17 mouse cellular contexts compared by ENCODE assay signal in the genomic region with DNA sequence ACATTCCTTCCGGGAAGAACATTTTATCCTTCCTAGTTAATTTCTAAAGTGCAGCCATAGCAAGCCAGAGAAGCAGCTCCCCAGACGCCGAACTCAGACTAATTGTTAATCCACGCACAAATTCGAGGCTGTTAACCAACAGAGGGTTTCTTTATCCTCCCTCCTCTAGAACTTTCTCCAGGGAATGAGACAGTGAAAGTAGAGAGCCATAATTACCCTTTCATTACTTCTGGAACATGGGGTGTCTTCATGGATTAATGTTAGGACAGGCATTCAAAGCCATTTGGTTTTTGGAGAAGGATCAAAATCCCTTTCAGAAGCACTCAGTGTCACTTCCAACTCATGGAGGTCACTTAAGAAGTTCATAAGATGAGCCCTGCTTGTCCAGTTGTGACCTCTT.
"Had no signal": no experiment of that assay in that cellular context is flagged by ENCODE, and none has a peak within 500 bp of the region (broad histone marks: within the 10 kb centered on the region; RNA-seq: fewer than 3 reads in every experiment).

No protein-coding gene starts in this region.

- H3K9ac ChIP-seq: liver, embryonic 14.5 days; lung, embryonic 14.5 days; midbrain, embryonic 13.5 days; midbrain, embryonic 15.5 days; neural tube, embryonic 13.5 days; neural tube, embryonic 15.5 days; stomach, embryonic 15.5 days had no signal

- H3K4me2 ChIP-seq: lung, embryonic 14.5 days; midbrain, embryonic 11.5 days; midbrain, embryonic 13.5 days; midbrain, embryonic 15.5 days; neural tube, embryonic 13.5 days; neural tube, embryonic 15.5 days; stomach, embryonic 15.5 days had no signal

- H3K4me3 ChIP-seq: midbrain, embryonic 13.5 days; midbrain, embryonic 15.5 days; myocyte; neural tube, embryonic 13.5 days; neural tube, embryonic 15.5 days; stomach, embryonic 15.5 days had no signal

- H3K4me1 ChIP-seq: midbrain, embryonic 13.5 days; midbrain, embryonic 15.5 days; neural tube, embryonic 13.5 days; stomach, embryonic 15.5 days had no signal

- ATAC-seq: midbrain, embryonic 13.5 days; midbrain, embryonic 15.5 days had no signal

- H3K27ac ChIP-seq: liver, embryonic 14.5 days; midbrain, embryonic 13.5 days; midbrain, embryonic 15.5 days; neural tube, embryonic 13.5 days; neural tube, embryonic 15.5 days; stomach, embryonic 15.5 days; stomach, postnatal 0 days had no signal

- H3K9me3 ChIP-seq: midbrain, embryonic 13.5 days; midbrain, embryonic 15.5 days; neural tube, embryonic 13.5 days; neural tube, embryonic 15.5 days; stomach, embryonic 15.5 days had no signal

- H3K36me3 ChIP-seq: midbrain, embryonic 13.5 days; midbrain, embryonic 15.5 days; neural tube, embryonic 13.5 days; neural tube, embryonic 15.5 days; stomach, embryonic 15.5 days had no signal

- DNase-seq: lung, adult 18-20 months; lung, embryonic 14.5 days; lung, postnatal 10 days; lung, postnatal 4 days; right cerebral cortex, adult 18-20 months; right cerebral cortex, postnatal 25 days; thymus, adult 2 months; thymus, postnatal 36 days had no signal

- H3K27me3 ChIP-seq: midbrain, embryonic 13.5 days; midbrain, embryonic 15.5 days; neural tube, embryonic 13.5 days; neural tube, embryonic 15.5 days; stomach, embryonic 15.5 days had no signal
